Mouse (Mus musculus) cerebellum, adult 11-12 months (tissue): ENCODE results near the gene Gm49393.
"Not testable (repeated sequence)": the region's sequence is repeated elsewhere in the genome, so short reads cannot be mapped to it uniquely, and the experiment has no call there.

ENCODE experiments used
- DNase-seq: peaks from one replicate; pipeline ENCODE4 v3.0.0; 2022

The Gm49393 gene

DNA sequence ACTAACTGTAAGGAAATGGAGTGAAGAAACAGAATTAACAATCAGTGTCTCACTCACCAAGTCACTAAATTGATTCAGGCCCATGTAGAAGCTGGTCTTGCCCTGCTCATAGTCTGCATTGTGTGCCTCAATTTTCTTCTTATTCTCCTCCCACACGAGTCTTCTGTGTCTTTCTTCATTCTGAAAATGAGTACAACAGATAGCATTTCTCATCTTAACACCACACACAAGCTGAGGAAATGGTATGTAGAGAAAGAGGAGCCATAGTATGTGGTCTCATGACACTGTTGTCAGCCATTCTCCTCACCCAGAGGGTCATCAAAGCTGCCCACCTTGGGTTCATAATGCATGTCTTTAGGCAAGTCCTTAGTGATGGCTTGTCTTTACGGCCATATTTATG, at the start of gene Gm49393:
Gm49393 (minus strand) TSS at position 101 of the 400 bp plus-strand sequence.
- not testable (repeated sequence) for DNase-seq

DNA sequence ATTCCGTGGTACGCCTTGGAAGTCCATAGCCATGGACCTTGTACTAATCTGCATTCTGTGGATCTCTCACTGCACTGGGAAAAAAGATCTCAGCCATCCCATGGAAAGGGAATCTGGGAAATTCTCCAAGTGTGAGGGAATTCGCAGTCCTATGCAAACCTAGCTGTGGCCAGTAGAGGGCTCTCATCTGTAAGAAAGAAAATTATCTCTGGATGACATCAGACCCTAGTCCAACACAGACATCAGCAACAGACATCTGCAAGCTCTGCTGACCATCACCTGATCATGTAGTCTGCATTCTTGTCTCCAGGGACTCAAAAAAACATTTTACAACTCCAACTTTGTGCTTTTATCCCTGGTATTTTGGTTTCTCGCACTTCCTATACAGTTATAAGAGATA, 36.9 kb upstream of the Gm49393 start:
- not testable (repeated sequence) for DNase-seq

DNA sequence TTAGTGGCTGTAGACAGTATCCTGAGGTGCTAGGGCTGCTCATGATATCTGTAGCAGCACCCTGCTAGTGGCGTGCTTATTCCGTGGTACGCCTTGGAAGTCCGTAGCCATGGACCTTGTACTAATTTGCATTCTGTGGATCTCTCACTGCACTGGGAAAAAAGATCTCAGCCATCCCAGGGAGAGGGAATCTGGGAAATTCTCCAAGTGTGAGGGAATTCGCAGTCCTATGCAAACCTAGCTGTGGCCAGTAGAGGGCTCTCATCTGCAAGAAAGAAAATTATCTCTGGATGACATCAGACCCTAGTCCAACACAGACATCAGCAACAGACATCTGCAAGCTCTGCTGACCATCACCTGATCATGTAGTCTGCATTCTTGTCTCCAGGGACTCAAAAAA, 28.6 kb upstream of the Gm49393 start:
- not testable (repeated sequence) for DNase-seq

DNA sequence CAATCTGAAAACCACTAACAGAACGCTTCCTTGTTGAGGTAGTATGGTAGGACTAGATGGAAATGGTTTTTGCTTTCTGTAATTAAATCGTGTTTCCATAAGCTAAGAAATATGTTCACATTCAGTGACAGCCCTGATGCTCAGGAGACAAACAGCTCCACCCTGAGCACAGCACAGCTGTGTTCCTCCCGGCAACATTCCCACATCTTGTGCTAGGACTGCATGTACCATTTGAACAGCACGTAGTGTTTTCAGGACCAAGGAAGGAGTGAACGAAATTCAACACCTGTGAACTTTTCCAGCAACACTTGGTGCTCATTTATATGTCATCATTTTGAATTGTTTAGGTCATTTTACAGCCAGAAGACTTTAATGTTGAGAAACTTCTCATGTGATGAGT, 26.3 kb upstream of the Gm49393 start:
- DNase-seq: no peak

DNA sequence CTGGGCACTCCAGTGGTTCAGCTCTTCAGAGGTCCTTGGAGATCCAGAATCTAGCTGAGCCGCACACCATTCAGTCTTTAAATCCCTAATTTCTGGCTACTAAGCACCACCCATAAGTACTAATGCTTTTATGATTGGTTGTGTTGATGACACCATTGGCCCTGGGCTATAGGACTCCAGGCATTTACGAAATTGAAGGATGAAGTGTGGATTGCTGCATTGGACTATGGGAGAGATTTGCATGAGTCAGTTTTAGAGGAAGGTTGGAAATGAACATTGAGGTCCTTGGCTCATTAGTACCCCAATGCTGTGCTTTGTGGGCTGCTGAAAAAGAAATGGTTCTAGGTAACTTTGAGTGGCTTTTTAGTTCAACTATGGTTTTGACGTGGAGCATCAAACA, 6.5 kb upstream of the Gm49393 start, which contains the start of gene Tpbpa:
Tpbpa (minus strand) TSS at position 101 of the 400 bp plus-strand sequence.
- not testable (repeated sequence) for DNase-seq

DNA sequence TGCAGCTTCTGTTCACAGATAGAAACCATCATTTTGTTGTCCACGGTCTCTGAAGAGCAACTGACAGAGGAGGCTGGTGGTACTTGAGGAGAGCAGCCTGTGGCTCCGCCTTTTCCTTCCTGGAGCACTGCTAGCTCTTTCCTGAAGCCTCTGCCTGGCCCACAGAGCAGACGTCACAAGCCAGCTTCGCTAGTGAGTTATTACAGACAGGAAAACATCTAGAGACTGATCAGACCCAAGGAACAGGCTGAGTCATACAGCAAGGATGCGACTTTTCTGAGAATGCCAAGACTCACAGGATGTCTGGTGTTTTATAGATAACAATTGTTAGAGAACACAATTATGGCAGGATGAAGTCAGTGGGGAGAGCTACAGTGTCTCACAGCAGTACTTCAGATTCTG, 1.1 kb upstream of the Gm49393 start, which contains the start of the genes Gm49391 and Ctla2a:
Gm49391 (minus strand) TSS at position 72 of the 402 bp plus-strand sequence.
Ctla2a (minus strand) TSS at position 126 of the 402 bp plus-strand sequence.
- no peak for DNase-seq

DNA sequence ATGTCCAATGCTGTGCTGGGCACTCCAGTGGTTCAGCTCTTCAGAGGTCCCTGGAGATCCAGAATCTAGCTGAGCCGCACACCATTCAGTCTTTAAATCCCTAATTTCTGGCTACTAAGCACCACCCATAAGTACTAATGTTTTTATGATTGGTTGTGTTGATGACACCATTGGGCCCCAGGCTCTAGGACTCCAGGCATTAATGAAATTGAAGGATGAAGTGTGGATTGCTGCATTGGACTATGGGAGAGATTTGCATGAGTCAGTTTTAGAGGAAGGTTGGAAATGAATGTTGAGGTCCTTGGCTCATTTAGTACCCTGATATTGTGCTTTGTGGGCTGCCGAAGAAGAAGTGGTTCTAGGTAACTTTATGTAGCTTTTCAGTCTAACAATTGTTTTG, 30.6 kb downstream of the Gm49393 start, which contains the start of gene Tpbpb:
Tpbpb (minus strand) TSS at position 101 of the 400 bp plus-strand sequence.
- not testable (repeated sequence) for DNase-seq

DNA sequence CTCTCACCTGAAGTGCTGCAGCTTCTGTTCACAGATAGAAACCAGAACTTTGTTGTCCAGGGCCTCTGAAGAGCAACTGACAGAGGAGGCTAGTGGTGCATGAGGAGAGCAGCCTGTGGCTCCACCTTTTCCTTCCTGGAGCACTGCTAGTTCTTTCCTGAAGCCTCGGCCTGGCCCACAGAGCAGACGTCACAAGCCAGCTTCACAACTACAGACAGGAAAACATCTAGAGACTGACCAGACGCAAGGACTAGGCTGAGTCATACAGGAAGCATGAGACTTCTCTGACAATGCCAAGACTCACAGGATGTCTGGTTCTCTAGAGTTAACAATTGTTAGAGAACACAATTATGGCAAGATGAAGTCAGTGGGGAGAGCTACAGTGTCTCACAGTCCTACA, 38.1 kb downstream of the Gm49393 start, which contains the start of gene Ctla2b:
Ctla2b (minus strand) TSS at position 120 of the 400 bp plus-strand sequence.
- no peak for DNase-seq

DNA sequence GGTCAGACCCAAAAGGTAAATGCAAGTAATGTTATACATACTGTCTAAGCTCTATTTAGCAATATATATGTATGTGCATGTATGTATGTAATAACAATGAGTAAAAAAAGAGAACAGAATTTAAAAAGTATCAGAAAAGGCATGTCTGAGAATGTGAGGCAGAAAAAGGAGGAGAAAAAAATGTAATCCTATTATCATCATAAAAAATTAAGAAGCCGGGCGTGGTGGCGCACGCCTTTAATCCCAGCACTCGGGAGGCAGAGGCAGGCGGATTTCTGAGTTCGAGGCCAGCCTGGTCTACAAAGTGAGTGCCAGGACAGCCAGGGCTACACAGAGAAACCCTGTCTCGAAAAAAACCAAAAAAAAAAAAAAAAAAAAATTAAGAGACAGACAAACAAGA, 38.6 kb downstream of the Gm49393 start, which contains the start of gene Gm49392:
Gm49392 (minus strand) TSS at position 101 of the 400 bp plus-strand sequence.
- DNase-seq: not testable (repeated sequence)

DNA sequence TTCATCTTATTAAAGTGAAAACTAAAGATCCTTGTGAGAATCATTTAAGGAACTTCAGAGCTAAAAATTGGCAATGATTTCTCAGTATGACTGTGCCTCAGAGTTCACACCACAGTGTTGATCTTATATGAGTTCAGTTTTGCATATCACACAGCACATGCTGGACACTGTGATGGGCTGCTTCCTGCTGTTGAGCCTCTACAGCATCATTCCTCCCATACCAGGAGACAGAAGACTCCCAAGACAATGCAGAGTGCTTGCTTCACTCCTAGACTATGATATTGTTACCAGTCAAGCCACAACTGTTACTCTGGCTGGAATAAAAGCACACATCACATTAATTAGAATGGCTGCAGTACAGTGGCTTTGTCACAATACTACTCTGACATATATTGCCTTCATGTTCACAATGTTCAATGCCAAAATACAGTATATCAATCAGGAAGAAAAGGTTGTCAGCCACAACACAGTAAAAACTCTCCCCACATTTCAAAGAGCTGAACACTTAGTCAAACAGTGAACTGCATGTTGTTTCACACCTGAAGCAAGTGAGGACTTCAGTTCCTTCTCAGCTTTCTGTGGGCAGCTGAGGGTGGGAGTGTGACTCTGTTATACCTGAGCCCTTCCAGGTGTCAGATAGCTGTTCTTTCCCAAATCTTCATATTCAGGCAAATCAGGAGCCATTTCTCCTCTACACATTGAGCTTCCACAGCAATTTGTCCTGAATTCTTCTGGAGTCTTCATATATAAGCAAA, 39.8 kb downstream of the Gm49393 start:
- no peak for DNase-seq

DNA sequence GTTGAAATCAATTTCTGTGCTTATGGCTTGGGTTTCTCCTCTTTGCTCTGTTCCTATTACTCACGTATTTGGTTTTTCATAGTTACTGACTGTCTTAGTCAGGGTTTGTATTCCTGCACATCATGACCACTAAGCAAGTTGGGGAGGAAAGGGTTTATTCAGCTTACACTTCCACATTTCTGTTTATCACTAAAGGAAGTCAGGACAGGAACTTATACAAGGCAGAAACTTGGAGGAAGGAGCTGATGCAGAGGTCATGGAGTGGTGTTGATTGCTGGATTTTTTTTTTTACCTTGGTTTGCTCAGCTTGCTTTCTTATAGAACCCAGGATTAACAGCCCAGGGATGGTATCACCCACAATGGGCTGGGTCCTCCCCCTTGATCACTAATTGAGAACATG, 43.1 kb downstream of the Gm49393 start:
- DNase-seq: no peak

DNA sequence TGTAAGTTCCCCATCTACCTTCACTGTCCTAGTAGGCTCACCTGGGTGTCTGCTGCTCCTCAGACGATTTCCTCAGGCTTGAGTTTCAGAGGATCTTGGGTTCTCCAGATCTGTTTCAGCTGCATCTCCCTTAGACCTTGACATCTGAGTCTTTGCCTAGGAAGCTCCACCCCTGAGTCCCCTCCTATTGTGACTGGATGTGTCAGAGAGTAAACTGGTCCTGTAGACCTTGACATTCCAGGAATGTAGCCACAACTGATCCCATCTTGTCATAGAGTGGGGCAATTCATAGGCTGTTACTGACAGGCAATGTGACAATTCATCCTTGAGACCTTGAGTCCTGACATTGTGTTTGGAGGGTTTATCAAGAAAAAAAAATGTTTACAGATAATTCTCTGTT, 71.1 kb downstream of the Gm49393 start, which contains the start of gene 4930486L24Rik:
4930486L24Rik (minus strand) TSS at position 195 of the 400 bp plus-strand sequence.
- DNase-seq: no peak

DNA sequence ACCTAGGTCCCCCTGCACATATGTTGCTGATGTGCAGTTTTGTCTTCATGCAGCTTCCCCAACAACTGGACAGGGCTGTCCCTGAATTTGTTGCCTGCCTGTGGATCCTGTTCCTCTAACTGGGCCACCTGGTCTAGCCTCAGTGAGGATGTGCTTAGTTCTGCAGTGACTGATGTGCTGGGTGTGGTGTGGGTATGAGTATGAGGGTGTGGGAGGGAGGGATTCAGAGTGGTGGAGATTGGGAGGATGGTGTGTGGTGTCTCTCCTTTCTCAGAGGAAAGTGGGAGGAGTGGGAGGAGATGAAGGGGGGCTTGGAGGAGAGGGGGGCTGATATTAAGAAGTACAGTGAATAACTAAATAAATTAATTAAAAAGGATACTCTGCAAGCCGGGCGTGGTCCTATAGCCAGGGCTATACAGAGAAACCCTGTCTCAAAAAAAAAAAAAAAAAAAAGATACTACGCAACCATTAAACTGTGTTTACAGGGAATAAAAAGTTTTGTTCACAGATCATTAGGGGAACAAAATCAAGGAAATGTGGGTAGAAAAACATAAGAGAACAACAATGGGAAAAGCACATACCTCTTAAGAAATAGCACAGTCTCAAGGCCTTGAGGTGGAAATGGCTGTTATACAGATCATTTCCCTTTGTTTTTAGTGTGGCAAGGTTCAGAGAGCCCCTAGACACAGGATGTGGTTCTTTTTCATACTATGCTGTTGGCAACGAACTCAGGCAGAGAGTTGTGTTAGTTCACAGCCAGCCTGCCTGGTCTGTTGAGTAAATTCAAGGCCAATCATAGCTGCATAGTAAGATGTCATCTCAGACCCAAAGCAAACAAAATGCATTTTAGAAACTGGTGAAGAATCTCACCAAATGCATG, 86.9 kb downstream of the Gm49393 start:
- DNase-seq: no peak

DNA sequence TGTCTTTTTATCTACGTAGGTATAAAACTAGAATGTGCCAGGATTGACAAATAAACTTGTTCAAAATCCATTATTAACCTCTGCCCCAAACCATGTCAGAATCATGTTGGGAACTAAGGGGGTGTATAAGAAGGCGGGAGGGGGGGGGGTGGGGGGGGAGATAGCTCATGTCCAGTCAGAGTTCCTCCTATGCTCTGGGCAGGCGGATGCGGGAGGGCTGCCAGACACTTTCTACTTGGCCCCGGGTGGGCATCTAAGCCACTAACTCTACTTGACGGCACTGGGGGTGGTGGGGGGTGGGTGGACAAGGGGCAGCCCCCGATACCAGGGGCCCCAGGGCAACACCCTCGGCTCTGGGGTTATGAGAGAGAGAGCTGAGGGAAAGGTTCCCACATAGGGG, 92.2 kb downstream of the Gm49393 start:
- no peak for DNase-seq

DNA sequence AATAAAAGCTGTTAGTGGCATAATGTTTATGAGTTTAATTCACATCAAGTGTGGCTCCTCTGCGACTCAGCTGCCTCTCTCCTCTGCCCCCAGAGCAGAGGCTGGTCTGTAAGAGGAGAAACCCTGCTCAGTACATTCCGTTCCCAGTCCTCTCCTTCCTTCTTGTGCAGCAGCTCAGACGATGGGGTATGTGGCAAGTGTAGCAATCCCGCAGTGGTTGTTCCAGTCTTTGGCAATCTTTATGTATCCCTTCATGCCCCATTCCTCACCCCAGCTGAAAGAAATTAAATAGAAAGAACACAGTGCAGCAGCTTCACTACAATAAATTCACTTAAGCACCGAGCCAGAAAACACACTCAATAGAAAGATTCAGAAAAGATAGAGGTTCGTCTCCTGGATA, 92.7 kb downstream of the Gm49393 start:
- no peak for DNase-seq

DNA sequence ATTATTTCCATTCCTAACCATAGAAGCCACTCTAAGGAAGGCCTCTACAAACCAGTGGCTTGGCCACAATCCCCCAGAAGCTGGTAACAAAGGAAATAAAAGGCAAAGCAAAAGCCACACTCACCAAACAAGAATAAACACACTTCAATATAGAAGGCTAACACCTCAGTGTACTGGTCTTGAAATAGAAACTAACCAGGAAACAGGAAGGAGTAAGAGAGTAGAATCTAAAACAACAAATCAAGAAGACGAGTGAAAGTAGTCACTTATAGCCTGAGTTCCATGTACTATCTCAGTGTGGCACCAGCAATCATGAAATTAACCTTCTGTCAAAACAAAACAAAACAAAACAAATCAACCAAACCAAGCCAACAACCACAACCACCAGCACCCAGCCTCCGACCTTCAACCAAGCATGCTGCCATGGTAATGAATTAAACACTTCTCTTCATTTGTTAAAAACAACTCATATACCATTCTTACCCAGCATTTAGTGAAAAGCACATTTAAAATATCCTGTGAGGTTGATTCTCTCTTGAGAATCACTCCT, 96.0 kb downstream of the Gm49393 start:
- no peak for DNase-seq

DNA sequence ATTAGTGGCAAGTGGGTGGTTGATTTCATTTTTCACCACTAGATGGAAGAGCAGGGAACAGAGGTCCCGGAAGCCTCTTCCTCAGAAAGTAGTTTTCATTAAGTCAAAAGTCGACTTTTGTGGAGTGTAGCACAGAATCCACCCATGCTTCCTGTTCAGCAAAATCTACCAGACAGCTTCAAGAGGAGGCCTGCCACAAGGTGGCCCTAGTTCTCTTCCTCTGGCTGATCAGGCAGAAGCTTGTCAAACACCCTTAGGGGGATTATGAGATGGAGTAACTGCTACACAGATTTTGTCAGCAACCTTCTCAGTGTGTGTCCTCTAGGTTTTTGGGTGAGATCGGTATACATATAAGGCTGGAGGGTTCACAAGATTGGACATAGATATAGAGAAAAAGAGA, 109.3 kb downstream of the Gm49393 start:
- no peak for DNase-seq

DNA sequence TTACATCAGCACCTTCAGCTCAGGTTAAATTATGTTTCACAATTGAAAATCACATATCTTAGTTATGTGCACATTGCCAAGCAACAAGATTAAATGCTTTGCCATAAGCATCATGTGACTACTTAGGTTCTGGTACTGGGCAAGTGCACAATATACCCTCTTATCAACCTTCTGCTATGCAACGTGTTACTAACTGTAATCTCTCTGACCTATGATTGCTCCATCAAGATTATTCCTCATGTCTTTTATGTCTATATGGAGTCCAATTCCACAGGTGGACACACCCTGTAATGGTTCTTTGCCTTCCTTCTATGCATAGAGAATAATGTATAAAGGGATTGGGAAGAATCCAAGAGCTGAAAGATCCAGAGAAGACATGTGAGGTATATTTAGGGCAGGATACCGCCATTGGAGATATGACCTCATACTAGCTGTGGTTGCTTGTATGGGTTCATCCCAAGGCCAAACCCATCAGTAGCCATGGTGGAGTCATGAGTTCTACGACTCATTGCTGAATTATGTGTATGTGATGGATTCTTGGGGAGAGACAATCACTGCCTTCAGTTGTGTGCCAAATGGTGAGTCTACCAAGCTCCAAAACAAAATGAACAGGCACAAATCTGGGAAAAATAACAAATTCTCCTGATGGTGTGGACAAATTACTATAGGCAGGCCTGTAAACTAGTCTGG, 114.8 kb downstream of the Gm49393 start:
- no peak for DNase-seq

DNA sequence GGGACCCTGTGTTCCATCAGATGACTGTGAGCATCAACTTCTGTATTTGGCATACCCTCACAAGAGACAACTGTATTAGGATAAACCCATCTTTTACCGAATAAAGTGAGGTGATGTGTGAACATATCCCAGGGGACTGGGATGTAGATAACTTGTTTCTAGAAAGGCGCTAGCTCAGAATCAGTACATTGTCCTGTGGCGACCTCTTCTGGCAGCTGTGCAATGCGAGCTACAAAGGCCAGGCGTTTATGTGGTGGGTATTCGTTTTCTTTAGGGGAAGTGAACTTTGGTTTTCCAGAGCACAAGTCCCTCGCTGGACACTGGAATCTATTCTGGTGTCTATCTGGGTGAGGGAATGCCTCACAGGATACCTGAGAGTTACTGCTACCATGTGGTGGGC, 115.9 kb downstream of the Gm49393 start:
- no peak for DNase-seq

DNA sequence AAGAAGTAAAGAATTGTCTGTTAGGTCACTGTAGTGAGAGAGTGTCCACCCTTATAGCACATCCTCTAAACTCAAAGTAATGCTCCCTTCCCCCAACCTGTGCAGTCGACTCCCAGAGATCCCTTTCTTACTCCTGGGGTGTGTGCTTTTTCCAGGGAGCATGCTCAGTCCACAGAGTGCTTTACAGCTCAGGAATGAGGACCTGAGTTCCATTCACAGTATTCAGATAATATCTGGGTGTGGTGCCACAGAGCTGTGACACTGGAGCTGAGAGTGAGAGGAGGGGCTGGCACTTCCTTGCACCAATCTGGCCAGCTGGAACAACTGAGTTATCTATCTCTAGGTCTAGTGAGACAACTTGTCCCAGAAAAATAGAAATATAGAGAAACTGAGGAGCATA, 121.7 kb downstream of the Gm49393 start:
- no peak for DNase-seq

DNA sequence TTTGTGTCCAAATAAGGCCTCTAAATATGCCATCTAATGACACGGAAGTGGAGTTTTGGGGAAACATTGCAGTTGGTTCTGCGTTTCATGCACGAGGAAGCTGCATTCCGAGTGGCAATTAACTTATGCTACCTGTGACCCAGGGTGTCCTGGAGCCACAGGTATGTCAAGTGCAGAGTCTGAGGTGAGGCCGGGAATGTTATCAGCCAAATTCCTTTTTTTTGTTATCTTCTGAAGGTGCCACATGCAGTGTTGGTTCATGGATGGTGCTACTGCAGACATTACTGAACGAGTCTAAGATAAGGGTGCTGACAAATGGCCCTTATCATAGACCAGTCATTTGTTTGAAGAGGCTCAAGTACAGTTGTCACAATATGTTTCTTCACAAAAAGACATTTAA, 122.6 kb downstream of the Gm49393 start:
- DNase-seq: no peak

DNA sequence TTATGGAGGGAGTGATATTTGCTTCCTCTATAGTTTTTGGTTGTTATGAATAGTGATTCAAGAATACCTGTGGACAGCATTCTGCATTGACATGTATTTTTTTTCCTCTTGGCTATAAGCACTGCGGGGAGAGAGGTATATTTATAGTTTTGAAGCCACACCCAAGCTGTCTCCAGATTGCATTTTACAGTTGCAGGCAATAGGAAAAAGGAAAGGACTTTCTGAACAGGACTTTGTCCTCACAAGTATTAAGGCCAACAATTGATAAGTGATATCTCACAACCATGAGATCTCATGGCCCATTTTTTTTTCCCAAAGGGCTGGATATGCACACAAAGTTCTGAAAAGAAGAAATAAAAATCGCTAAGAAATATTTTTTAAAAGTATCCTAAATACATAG, 125.7 kb downstream of the Gm49393 start:
- no peak for DNase-seq
